Mouse (Mus musculus) CH12.LX (cell line): ENCODE measurements at regions not wholly inside any gene's neighbourhood (a gene's known extent, or its start where the extent isn't known, plus 50 kb on each side); places are given as distances from the start of the nearest gene placed in this dataset.

Source experiments
- CTCF ChIP-seq, 2 experiments: IDR thresholded peaks in 1 of 2; conservative IDR thresholded peaks in 1 of 2; 2 replicates each; pipeline ENCODE4 v1.5.1; 2011 to 2012; ENCODE audit warnings: low read depth in 2 of 2, low read length in 2 of 2, improper control_type of control experiment in 1 of 2, inconsistent platforms in 1 of 2, mild to moderate bottlenecking in 1 of 2, moderate library complexity in 1 of 2
- POLR2A ChIP-seq: IDR thresholded peaks from 2 replicates; pipeline ENCODE4 v1.6.1; 2011; ENCODE audit warnings: low read depth, mild to moderate bottlenecking, improper control_type of control experiment, low read length
- TCF12 ChIP-seq: IDR thresholded peaks from 2 replicates; pipeline ENCODE4 v1.6.1; 2014; ENCODE audit warnings: low read depth, mild to moderate bottlenecking, inconsistent platforms, low read length, improper control_type of control experiment
- USF2 ChIP-seq: conservative IDR thresholded peaks from 2 replicates; pipeline ENCODE4 v1.6.1; 2011; ENCODE audit warnings: low read depth, low read length, improper control_type of control experiment
- ZNF384 ChIP-seq: IDR thresholded peaks from 2 replicates; pipeline ENCODE4 v1.6.1; 2012; ENCODE audit warnings: low read depth, low read length, improper control_type of control experiment, inconsistent platforms

DNA sequence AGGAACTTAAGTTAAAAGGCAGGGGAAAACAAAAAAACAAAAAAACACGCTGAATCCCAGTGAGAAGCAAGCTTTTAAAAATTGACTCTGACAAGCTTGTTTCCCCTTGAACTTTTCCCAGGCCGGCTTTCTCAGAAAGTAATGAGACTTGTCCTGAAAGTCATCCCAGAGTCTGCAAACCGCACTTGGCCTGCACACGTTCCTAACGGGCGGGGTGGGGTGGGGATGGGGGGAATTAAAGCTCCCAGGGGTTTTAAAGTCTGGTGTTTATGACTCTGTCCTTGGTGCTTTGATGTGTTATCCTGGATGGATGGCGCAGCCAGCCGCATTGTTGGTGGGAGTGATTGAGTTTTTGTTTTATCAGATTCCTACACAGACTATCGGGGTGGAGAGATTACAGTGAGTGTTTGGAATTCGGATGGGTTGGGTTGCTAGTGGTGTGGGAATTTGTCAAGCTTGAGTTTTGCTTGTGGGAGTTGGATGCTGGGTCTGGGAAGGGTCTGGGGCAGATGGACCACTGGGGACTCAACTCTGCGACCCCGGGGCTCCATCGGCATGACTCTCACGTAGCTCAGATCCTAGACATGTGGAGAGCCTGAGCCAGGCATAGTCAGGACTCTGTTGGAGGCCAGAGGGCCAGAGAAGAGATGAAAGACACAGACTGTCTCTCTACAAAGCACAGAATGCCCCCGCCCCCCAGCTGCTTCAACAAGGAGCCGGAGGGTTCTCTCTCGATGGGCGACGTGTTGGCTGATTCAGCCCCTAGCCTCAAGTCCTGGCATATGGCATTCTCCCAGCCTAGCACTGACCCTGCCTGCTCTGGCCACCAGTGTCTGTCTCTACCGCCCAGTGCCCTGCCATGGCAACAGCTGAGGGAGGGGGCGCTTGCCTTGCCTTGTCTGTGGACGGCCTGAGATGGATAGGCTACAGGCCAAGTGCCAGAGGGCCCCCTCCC, 75.5 kb downstream of the E030025P04Rik start:
- TF ChIP-seq TCF12 (no peak), USF2 (no peak), ZNF384 (no peak), POLR2A (no peak), CTCF (conservative IDR thresholded peaks at IDR 0.05 in 1 of 2, IDR thresholded peaks at IDR 0.05 in 1 of 2; ENCODE audit: low read depth in 2 of 2, low read length in 2 of 2) (no peak)
